Mouse (Mus musculus) liver, embryonic 14.5 days (tissue): ENCODE measurements around the gene Akap17b. TPM values are rescaled to one million over a fixed set of nuclear protein-coding genes. Genes with fewer than 3 reads are reported as not detected.

ENCODE experiments used
- ATAC-seq: fragments of 200-750 bp; cut with Nextera tagmentation; 2 replicates; pipeline ENCODE4 v1.8.0; 2017; ENCODE audit warnings: moderate number of reproducible peaks, mild to moderate bottlenecking, moderate library complexity; ENCODE audit not compliant: insufficient read depth
- DNase-seq, 3 experiments: peaks; one replicate each; pipeline ENCODE4 v3.0.0-alpha.2; 2012 to 2013; ENCODE audit warnings: low read depth in 3 of 3, low spot score in 3 of 3
- H3K27ac ChIP-seq: fragments of 300-500 bp; sonication (generic); 2 replicates; pipeline ENCODE4 v1.5.1; 2014; ENCODE audit warnings: moderate library complexity, mild to moderate bottlenecking, control low read depth, inconsistent platforms
- H3K27me3 ChIP-seq: fragments of 300-500 bp; sonication (generic); 2 replicates; pipeline ENCODE4 v1.6.1; 2014; ENCODE audit warnings: mild to moderate bottlenecking, low read length, moderate library complexity; ENCODE audit not compliant: control insufficient read depth, insufficient read depth
- H3K36me3 ChIP-seq: fragments of 300-500 bp; sonication (generic); replicated peaks from 2 replicates; pipeline ENCODE4 v1.6.1; 2014; ENCODE audit warnings: low read depth; ENCODE audit not compliant: control insufficient read depth, insufficient read depth
- H3K4me1 ChIP-seq, 2 experiments: fragments of 200-500 bp in 1 of 2; fragments of 300-500 bp in 1 of 2; sonication (generic) in 1 of 2; replicated peaks; 2 replicates each; pipeline ENCODE4 v1.6.1; 2012 to 2014; ENCODE audit warnings: antibody characterized with exemption in 1 of 2, inconsistent platforms in 1 of 2, low read length in 1 of 2; ENCODE audit not compliant: control insufficient read depth in 2 of 2, insufficient read depth in 2 of 2
- H3K4me2 ChIP-seq: fragments of 300-500 bp; sonication (generic); 2 replicates; pipeline ENCODE4 v1.6.1; 2014; ENCODE audit warnings: low read depth, mild to moderate bottlenecking, control low read depth, moderate library complexity
- H3K4me3 ChIP-seq, 2 experiments: fragments of 200-500 bp in 1 of 2; fragments of 300-500 bp in 1 of 2; sonication (generic) in 1 of 2; 2 replicates each; pipeline ENCODE4 v1.5.1; 2012 to 2014; ENCODE audit warnings: low read depth in 2 of 2, low read length in 2 of 2, mild to moderate bottlenecking in 2 of 2, control low read depth in 1 of 2, inconsistent platforms in 1 of 2, moderate library complexity in 1 of 2; ENCODE audit not compliant: insufficient read depth in 1 of 2
- H3K9ac ChIP-seq: fragments of 300-500 bp; sonication (generic); replicated peaks from 2 replicates; pipeline ENCODE4 v1.6.1; 2014; ENCODE audit warnings: mild to moderate bottlenecking, control low read depth, moderate library complexity
- H3K9me3 ChIP-seq: fragments of 300-500 bp; sonication (generic); 2 replicates; pipeline ENCODE4 v1.6.1; 2016; ENCODE audit warnings: low read length, mixed read lengths; ENCODE audit not compliant: control insufficient read depth
- CTCF ChIP-seq: IDR thresholded peaks from 2 replicates; pipeline ENCODE4 v1.5.1; 2016; ENCODE audit warnings: antibody characterized with exemption, low read depth, control low read depth
- EP300 ChIP-seq: IDR thresholded peaks from 2 replicates; pipeline ENCODE4 v1.6.1; 2016; ENCODE audit warnings: antibody characterized with exemption, low read depth
- WGBS: fragments of 180-500 bp; shearing (Covaris S2); extraction: QIAGEN DNeasy Blood & Tissue Kit; methylation state at CpG from one replicate; pipeline ENCODE4 v1.1.7; 2014; ENCODE audit not compliant: insufficient replicate concordance; 5-methylcytosine and 5-hydroxymethylcytosine counted together
- polyA plus RNA-seq, 2 experiments: library from polyadenylated mRNA; depleted of rRNA in 1 of 2; stranded (reverse) in 1 of 2; unstranded in 1 of 2; fragments of >200 nt; fragmentation: Nextera tagmentation in 1 of 2; extraction: Ambion mirVana in 1 of 2; gene quantifications; 2 replicates each; pipeline versions ENCODE4 v1.2.1 to v1.2.3; 2012 to 2014

The Akap17b gene
- polyA plus RNA-seq, 2 experiments, result 0.54 to 0.63 TPM

DNA sequence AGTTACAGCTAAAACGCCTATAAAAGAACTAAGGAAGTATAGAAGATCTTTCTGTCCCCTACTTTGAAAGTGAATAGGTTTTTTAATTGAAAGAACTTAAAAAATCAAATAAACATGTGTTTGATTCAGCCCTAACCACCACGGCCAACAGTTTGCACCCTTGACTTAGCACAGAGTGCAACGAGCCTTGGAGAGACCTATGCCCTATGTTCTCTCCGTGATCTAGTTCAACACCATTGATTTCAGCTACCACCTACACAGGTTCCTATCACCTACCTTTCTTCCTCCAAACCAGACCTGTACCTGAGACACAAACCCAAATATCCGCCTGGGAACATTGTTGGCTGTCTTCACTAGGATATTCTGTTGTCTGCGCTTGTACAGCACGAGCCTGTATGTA is 54.9 kb downstream of the Akap17b start:
- TF ChIP-seq EP300, result no peak
- no peak for TF ChIP-seq CTCF
- H3K27ac ChIP-seq, result no peak overlapping the region
- H3K9ac ChIP-seq, result no peak overlapping the region
- ATAC-seq (no peak), DNase-seq (no peak)
- H3K4me2 ChIP-seq, result no peak overlapping the region
- H3K4me3 ChIP-seq, result no peak overlapping the region
- H3K4me1 ChIP-seq, result no peaks in the 10 kb centered on the region
- no peaks in the 10 kb centered on the region for H3K27me3 ChIP-seq
- no peaks in the 10 kb centered on the region for H3K36me3 ChIP-seq
- H3K9me3 ChIP-seq, result no peaks in the 10 kb centered on the region
- 51% methylated on average over 7 of the region's 7 CpGs for WGBS

GRCm38 (mm10) chrX:36587304-36588209 is 57.6 kb downstream of the Akap17b start:
- ATAC-seq (no peak), DNase-seq (no peak)
- WGBS, result 53% methylated on average over 8 of the region's 8 CpGs
- Histone ChIP-seq H3K4me3 (no peak overlapping the region), H3K4me2 (no peak overlapping the region), H3K27ac (no peak overlapping the region), H3K9me3 (no peaks in the 10 kb centered on the region), H3K27me3 (no peaks in the 10 kb centered on the region), H3K9ac (no peak overlapping the region), H3K36me3 (no peaks in the 10 kb centered on the region), H3K4me1 (no peaks in the 10 kb centered on the region)
- TF ChIP-seq EP300 (no peak), CTCF (no peak)

- Histone ChIP-seq H3K27me3 (no peaks in the 10 kb centered on the region), H3K27ac (no peak overlapping the region), H3K4me3 (no peak overlapping the region), H3K4me1 (no peaks in the 10 kb centered on the region), H3K9me3 (no peaks in the 10 kb centered on the region), H3K9ac (no peak overlapping the region), H3K4me2 (no peak overlapping the region), H3K36me3 (no peaks in the 10 kb centered on the region)
- no peak for DNase-seq
- no peak for TF ChIP-seq EP300
- no peak for TF ChIP-seq CTCF
- WGBS, result 58% methylated on average over 1 of the region's 1 CpGs
- ATAC-seq, result no peak
These were observed 58.4 kb downstream of the Akap17b start for GRCm38 (mm10) chrX:36586629-36587303.

GRCm38 (mm10) chrX:36562079-36562478 is 83.1 kb downstream of the Akap17b start:
- no peaks in the 10 kb centered on the region for H3K36me3 ChIP-seq
- ATAC-seq, result no peak
- no peak for TF ChIP-seq EP300
- TF ChIP-seq CTCF, result no peak
- H3K4me3 ChIP-seq, result no peak overlapping the region
- H3K27me3 ChIP-seq, result no peaks in the 10 kb centered on the region
- no peak overlapping the region for H3K4me2 ChIP-seq
- H3K9me3 ChIP-seq, result no peaks in the 10 kb centered on the region
- no peak for DNase-seq
- no peak overlapping the region for H3K27ac ChIP-seq
- H3K9ac ChIP-seq, result no peak overlapping the region
- WGBS, result 14% methylated on average over 3 of the region's 3 CpGs
- no peaks in the 10 kb centered on the region for H3K4me1 ChIP-seq

- ATAC-seq (no peak), DNase-seq (peak in 2 of 3 experiments; percentile 18 to 32)
- H3K4me1 ChIP-seq, result no peaks in the 10 kb centered on the region
- no peaks in the 10 kb centered on the region for H3K36me3 ChIP-seq
- TF ChIP-seq CTCF (peak; percentile 69), EP300 (no peak)
- no peak overlapping the region for H3K4me2 ChIP-seq
- WGBS, result 6% methylated on average over 7 of the region's 7 CpGs
- no peak overlapping the region for H3K27ac ChIP-seq
- H3K9ac ChIP-seq, result no peak overlapping the region
- H3K9me3 ChIP-seq, result no peaks in the 10 kb centered on the region
- no peaks in the 10 kb centered on the region for H3K27me3 ChIP-seq
- H3K4me3 ChIP-seq, result no peak overlapping the region
These were observed 83.5 kb downstream of the Akap17b start for GRCm38 (mm10) chrX:36561650-36562049.
